Mouse (Mus musculus): ENCODE results near the gene Msantd2. TPM values are rescaled to one million over a fixed set of nuclear protein-coding genes. Genes with fewer than 3 reads are reported as not detected.
A peak's percentile ranks its signal among the peaks of the same experiment; 100 is the strongest.

Msantd2 gene
- polyA plus RNA-seq (2015; fragmentation: Nextera tagmentation; extraction: Ambion mirVana): 5.4 and 6.6 TPM in 2 replicates

GRCm38 (mm10) chr9:37488611-37489396 is at the start of gene Msantd2:
Msantd2 (plus strand) TSS chr9:37489319.
- under 1% methylated on average over 44 of the region's 44 CpGs for WGBS (ENCODE audit: insufficient replicate concordance)
- Histone ChIP-seq H3K4me2 (peak within 1 kb of the TSS; percentile 93), H3K27ac (peak within 1 kb of the TSS; percentile 92), H3K9ac (peak within 1 kb of the TSS; percentile 92), H3K36me3 (peaks cover 2% of the 10 kb centered on the region; the same call in 1 of the 2 replicates), H3K4me1 (replicated peaks) (peaks cover 20% of the 10 kb centered on the region), H3K9me3 (replicated peaks) (no peaks in the 10 kb centered on the region), H3K4me3 (replicated peaks) (peak within 1 kb of the TSS; percentile 98), H3K27me3 (no peaks in the 10 kb centered on the region)
- DNase-seq (peak; percentile 73), ATAC-seq (ENCODE audit: low read depth) (peak; percentile 91)

DNA sequence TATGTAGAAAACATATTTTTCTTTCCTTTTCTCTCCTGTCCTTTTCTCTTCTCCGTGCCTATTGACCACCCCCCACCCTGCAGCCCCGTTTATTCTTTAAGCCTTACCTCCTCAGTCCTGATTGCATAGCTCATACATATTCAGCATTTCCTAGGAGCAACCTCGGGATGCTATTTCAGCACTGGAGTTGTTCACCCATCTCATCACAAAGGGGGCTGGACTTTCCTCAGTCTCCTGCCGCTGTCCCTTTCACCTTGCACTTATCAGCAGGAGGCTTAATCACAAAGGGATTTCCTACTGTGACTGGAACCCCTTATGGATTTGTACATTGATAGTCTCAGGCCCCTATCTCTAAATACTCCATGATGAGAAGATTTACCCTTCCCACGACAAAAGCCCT is 36.7 kb upstream of the Msantd2 start:
- DNase-seq: no peak
- Histone ChIP-seq H3K27ac (no peak overlapping the region), H3K4me3 (replicated peaks) (no peak overlapping the region), H3K4me1 (replicated peaks) (no peaks in the 10 kb centered on the region), H3K27me3 (peaks cover 75% of the 10 kb centered on the region), H3K9me3 (replicated peaks) (no peaks in the 10 kb centered on the region), H3K36me3 (no peaks in the 10 kb centered on the region), H3K4me2 (no peak overlapping the region), H3K9ac (no peak overlapping the region)
- 2% methylated on average over 5 of the region's 5 CpGs for WGBS (ENCODE audit: insufficient replicate concordance)
- no peak for ATAC-seq (ENCODE audit: low read depth)

DNA sequence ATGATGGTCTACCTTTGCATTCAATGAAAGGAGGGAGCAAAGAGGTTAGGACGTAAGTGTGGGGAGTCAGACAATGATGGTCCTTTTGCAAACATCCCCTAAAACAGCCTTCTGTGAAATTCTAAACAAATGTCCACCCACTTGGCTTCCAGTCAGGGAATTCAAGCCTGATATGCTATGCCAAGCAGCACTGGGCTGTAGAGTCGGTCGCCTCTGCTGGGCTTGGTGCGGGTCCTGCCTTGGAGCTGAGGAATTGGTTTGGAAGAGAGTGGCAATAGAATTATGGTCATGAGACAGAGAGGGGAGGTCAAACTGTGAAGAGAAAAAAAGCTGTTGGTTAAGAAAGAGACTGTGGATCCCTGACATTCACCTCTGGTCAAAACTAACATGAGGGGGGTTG is 35.8 kb upstream of the Msantd2 start:
- Histone ChIP-seq H3K9me3 (replicated peaks) (no peaks in the 10 kb centered on the region), H3K36me3 (no peaks in the 10 kb centered on the region), H3K27ac (no peak overlapping the region), H3K4me3 (replicated peaks) (no peak overlapping the region), H3K4me1 (replicated peaks) (no peaks in the 10 kb centered on the region), H3K27me3 (peaks cover 82% of the 10 kb centered on the region), H3K9ac (no peak overlapping the region), H3K4me2 (no peak overlapping the region)
- WGBS (ENCODE audit: insufficient replicate concordance): 34% methylated on average over 4 of the region's 4 CpGs
- no peak for ATAC-seq (ENCODE audit: low read depth)
- no peak for DNase-seq

GRCm38 (mm10) chr9:37454011-37454492 is 35.1 kb upstream of the Msantd2 start:
- DNase-seq (no peak), ATAC-seq (ENCODE audit: low read depth) (no peak)
- no peaks in the 10 kb centered on the region for H3K9me3 ChIP-seq (replicated peaks)
- H3K4me1 ChIP-seq (replicated peaks): no peaks in the 10 kb centered on the region
- H3K9ac ChIP-seq: no peak overlapping the region
- no peaks in the 10 kb centered on the region for H3K36me3 ChIP-seq
- H3K4me2 ChIP-seq: no peak overlapping the region
- WGBS (ENCODE audit: insufficient replicate concordance): 11% methylated on average over 6 of the region's 6 CpGs
- H3K27ac ChIP-seq: no peak overlapping the region
- H3K27me3 ChIP-seq: peaks cover 86% of the 10 kb centered on the region
- no peak overlapping the region for H3K4me3 ChIP-seq (replicated peaks)

DNA sequence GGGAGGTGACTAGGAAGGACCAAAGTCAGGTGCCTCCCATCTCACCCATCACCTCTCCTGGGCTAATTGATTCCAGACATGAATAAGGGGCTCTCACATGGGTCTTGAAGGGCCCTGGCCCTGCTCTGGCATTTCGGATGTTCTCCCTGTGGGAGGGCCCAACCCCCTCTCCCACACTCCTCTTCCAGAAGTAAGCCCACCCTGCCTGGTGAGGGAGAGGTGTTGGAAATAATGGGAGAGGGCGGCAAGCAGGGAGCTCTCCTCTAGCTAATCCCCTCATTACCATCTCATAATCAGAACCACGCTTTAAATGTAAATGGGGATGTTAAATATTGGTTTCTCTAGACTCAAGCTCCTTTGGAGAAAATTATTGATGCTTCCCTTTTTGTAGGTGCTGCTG is 34.1 kb upstream of the Msantd2 start:
- Histone ChIP-seq H3K4me3 (replicated peaks) (no peak overlapping the region), H3K36me3 (no peaks in the 10 kb centered on the region), H3K27ac (no peak overlapping the region), H3K27me3 (peaks cover 92% of the 10 kb centered on the region), H3K4me1 (replicated peaks) (peaks cover 3% of the 10 kb centered on the region; the same call in 1 of the 2 replicates), H3K9me3 (replicated peaks) (no peaks in the 10 kb centered on the region), H3K4me2 (no peak overlapping the region), H3K9ac (no peak overlapping the region)
- 15% methylated on average over 3 of the region's 3 CpGs for WGBS (ENCODE audit: insufficient replicate concordance)
- no peak for ATAC-seq (ENCODE audit: low read depth)
- DNase-seq: no peak

DNA sequence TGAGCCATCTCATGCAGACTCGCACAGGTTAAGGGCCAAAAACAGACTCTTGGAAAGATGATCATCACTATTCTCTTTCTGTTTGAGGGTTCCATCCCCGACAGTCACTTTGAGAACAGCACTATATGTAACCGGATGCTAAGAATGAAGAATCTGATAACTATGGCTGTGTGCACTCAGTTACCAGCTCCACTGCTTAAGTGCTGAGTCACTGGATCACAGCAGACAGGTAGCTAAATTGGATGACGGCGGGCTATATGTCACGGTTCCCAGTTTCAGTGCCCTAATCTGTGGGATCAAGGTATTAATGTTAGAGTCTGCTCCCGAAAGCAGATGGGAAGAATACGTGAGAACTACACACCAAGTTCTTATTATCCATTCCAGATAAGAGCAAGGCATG is 33.3 kb upstream of the Msantd2 start:
- peaks cover 96% of the 10 kb centered on the region for H3K27me3 ChIP-seq
- no peak overlapping the region for H3K9ac ChIP-seq
- H3K9me3 ChIP-seq (replicated peaks): no peaks in the 10 kb centered on the region
- H3K4me2 ChIP-seq: no peak overlapping the region
- peaks cover 11% of the 10 kb centered on the region for H3K4me1 ChIP-seq (replicated peaks)
- H3K27ac ChIP-seq: no peak overlapping the region
- no peak overlapping the region for H3K4me3 ChIP-seq (replicated peaks)
- ATAC-seq (ENCODE audit: low read depth): no peak
- DNase-seq: no peak
- 5% methylated on average over 8 of the region's 8 CpGs for WGBS (ENCODE audit: insufficient replicate concordance)
- no peaks in the 10 kb centered on the region for H3K36me3 ChIP-seq

DNA sequence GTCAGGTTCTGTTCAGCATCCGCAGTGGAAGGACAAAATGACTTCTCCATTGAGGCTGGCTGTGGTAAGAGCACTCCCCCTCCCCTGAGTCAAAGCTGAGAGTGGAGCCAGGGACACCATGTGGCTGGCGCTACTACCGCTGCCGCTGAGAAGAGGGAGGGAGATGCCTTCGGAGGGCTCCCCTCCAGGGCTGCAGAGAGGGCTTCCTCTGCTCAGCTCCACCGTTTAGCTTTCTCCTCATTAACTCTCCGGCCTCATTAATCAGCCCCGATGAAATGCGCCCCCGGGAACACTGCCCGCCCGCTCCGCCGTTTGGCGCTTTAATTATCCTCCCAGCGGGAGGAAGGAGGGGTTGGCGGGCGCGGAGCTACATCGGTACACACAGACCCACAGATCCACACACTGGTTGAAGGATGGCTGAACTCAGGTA is 32.6 kb upstream of the Msantd2 start:
- Histone ChIP-seq H3K9me3 (replicated peaks) (no peaks in the 10 kb centered on the region), H3K9ac (no peak overlapping the region), H3K27ac (no peak overlapping the region), H3K27me3 (peaks cover 98% of the 10 kb centered on the region), H3K36me3 (no peaks in the 10 kb centered on the region), H3K4me3 (replicated peaks) (0 out of 2 replicates have a peak overlapping the region, but pooled peaks have one; percentile 2), H3K4me1 (replicated peaks) (peaks cover 11% of the 10 kb centered on the region), H3K4me2 (peak overlapping the region; percentile 19; the same call in 1 of the 2 replicates)
- DNase-seq (no peak), ATAC-seq (ENCODE audit: low read depth) (no peak)
- WGBS (ENCODE audit: insufficient replicate concordance): 2% methylated on average over 20 of the region's 20 CpGs

DNA sequence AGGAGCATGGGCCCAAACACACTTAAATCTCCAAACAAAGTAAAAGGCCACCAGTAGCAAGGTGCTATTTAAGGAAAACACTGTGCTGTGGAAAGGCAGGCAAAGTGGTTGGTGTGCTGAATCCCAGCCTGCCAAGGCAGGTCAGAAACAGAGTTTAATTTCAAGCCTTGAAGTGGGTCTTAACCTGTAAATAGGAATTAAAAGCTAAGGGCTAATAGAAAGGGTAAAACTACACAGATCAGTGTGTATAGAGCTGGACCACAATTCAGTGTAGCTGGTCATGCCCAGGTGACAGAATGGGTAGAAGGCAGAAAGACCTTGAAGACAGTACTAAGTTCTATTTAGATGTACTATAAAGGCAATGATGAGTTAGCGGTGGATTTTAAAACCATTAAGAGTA is 32.0 kb upstream of the Msantd2 start:
- no peak overlapping the region for H3K4me2 ChIP-seq
- no peak for ATAC-seq (ENCODE audit: low read depth)
- no peak for DNase-seq
- no peak overlapping the region for H3K9ac ChIP-seq
- H3K27ac ChIP-seq: no peak overlapping the region
- no peaks in the 10 kb centered on the region for H3K36me3 ChIP-seq
- no peak overlapping the region for H3K4me3 ChIP-seq (replicated peaks)
- H3K9me3 ChIP-seq (replicated peaks): no peaks in the 10 kb centered on the region
- peaks cover 99% of the 10 kb centered on the region for H3K27me3 ChIP-seq
- H3K4me1 ChIP-seq (replicated peaks): peaks cover 11% of the 10 kb centered on the region
- WGBS (ENCODE audit: insufficient replicate concordance): 51% methylated on average over 1 of the region's 1 CpGs

DNA sequence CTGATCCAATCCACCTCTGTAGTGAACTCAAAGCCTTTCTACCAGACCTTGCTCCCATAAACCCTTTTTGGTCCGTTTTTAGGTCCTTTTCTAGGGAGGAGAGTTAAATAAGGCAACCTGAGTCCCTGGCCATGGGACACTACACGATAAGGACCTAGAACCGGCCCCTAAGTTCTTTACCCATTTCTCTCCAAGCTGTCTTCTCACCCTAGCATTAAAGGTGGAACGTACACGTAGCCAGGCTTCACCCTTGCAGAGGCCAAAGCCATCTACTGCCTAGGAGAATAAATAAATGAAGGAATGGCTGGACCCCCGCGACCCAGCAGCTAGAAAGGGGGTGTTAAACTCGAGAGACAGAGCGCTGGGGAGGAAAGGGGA is 29.5 kb upstream of the Msantd2 start:
- H3K36me3 ChIP-seq: no peaks in the 10 kb centered on the region
- H3K4me1 ChIP-seq (replicated peaks): peaks cover 11% of the 10 kb centered on the region
- ATAC-seq (ENCODE audit: low read depth): no peak
- no peaks in the 10 kb centered on the region for H3K9me3 ChIP-seq (replicated peaks)
- DNase-seq: no peak
- H3K27me3 ChIP-seq: peaks cover 94% of the 10 kb centered on the region
- H3K27ac ChIP-seq: no peak overlapping the region
- no peak overlapping the region for H3K4me3 ChIP-seq (replicated peaks)
- under 1% methylated on average over 9 of the region's 9 CpGs for WGBS (ENCODE audit: insufficient replicate concordance)
- H3K9ac ChIP-seq: no peak overlapping the region
- peak overlapping the region; percentile 58; the same call in 1 of the 2 replicates for H3K4me2 ChIP-seq

GRCm38 (mm10) chr9:37460043-37460960 is 28.8 kb upstream of the Msantd2 start:
- H3K4me1 ChIP-seq (replicated peaks): peaks cover 11% of the 10 kb centered on the region
- peak overlapping the region; percentile 58 for H3K4me2 ChIP-seq
- ATAC-seq (ENCODE audit: low read depth) (no peak), DNase-seq (no peak)
- H3K36me3 ChIP-seq: no peaks in the 10 kb centered on the region
- peaks cover 88% of the 10 kb centered on the region for H3K27me3 ChIP-seq
- H3K9ac ChIP-seq: no peak overlapping the region
- WGBS (ENCODE audit: insufficient replicate concordance): under 1% methylated on average over 81 of the region's 81 CpGs
- no peaks in the 10 kb centered on the region for H3K9me3 ChIP-seq (replicated peaks)
- no peak overlapping the region for H3K27ac ChIP-seq
- H3K4me3 ChIP-seq (replicated peaks): peak overlapping the region; percentile 41

GRCm38 (mm10) chr9:37460961-37461340 is 28.2 kb upstream of the Msantd2 start:
- Histone ChIP-seq H3K36me3 (no peaks in the 10 kb centered on the region), H3K4me2 (peak overlapping the region; percentile 58; the same call in 1 of the 2 replicates), H3K4me3 (replicated peaks) (peak overlapping the region; percentile 41; the same call in 1 of the 2 replicates), H3K4me1 (replicated peaks) (peaks cover 11% of the 10 kb centered on the region), H3K9me3 (replicated peaks) (no peaks in the 10 kb centered on the region), H3K9ac (no peak overlapping the region), H3K27ac (no peak overlapping the region), H3K27me3 (peaks cover 81% of the 10 kb centered on the region)
- WGBS (ENCODE audit: insufficient replicate concordance): 13% methylated on average over 5 of the region's 5 CpGs
- DNase-seq: no peak
- ATAC-seq (ENCODE audit: low read depth): no peak
